ENCODE assay signal across 17 mouse cellular contexts in the genomic region with DNA sequence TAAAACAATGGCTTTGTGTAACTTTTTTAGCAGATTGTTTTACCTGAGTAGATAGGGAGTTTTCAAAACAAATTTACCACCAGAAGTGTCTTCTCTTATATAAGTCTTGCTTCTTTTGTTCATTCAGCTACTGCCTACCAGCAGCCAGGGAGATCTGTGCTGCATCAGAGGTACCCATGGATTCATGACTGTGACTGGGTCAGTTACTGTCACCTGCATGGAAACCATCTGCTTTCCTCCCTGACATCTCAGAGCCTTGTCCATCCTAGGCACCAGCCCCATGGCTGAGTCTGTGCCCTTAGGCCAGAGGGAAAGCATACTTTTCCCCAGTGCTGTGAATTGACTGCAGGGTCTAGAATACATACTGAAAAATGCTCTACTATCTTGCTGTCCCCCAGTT. TPM values are rescaled to one million over a fixed set of nuclear protein-coding genes. Genes with fewer than 3 reads are reported as not detected.
DNase-seq lines count a peak whose midpoint lies in the region; ATAC-seq and TF ChIP-seq lines count a peak whose summit lies in the region.
"Had no signal": no experiment of that assay in that cellular context is flagged by ENCODE, and none has a peak within 500 bp of the region (broad histone marks: within the 10 kb centered on the region; RNA-seq: fewer than 3 reads in every experiment).

No protein-coding gene starts in this region.

- H3K4me3 ChIP-seq in layer of hippocampus, adult 2 months = no peak overlapping the region
- no peak overlapping the region for H3K4me3 ChIP-seq in forebrain, embryonic 15.5 days
- H3K4me3 ChIP-seq in forebrain, embryonic 12.5 days (replicated peaks) = no peak overlapping the region
- H3K4me3 ChIP-seq: embryonic facial prominence, embryonic 13.5 days; forebrain, embryonic 13.5 days; hindbrain, embryonic 13.5 days had no signal

- TF ChIP-seq CTCF in layer of hippocampus, adult 2 months (conservative IDR thresholded peaks at IDR 0.05) = no peak

- no peaks in the 10 kb centered on the region for H3K9me3 ChIP-seq in forebrain, embryonic 15.5 days
- no peaks in the 10 kb centered on the region for H3K9me3 ChIP-seq in forebrain, embryonic 12.5 days
- H3K9me3 ChIP-seq: embryonic facial prominence, embryonic 13.5 days; forebrain, embryonic 13.5 days; hindbrain, embryonic 13.5 days had no signal

- H3K27me3 ChIP-seq in forebrain, embryonic 15.5 days = no peaks in the 10 kb centered on the region
- no peaks in the 10 kb centered on the region for H3K27me3 ChIP-seq in forebrain, embryonic 12.5 days
- H3K27me3 ChIP-seq: embryonic facial prominence, embryonic 13.5 days; forebrain, embryonic 13.5 days; hindbrain, embryonic 13.5 days had no signal

- no peak overlapping the region for H3K4me2 ChIP-seq in forebrain, embryonic 15.5 days (replicated peaks)
- no peak overlapping the region for H3K4me2 ChIP-seq in forebrain, embryonic 12.5 days
- H3K4me2 ChIP-seq: embryonic facial prominence, embryonic 13.5 days; forebrain, embryonic 13.5 days; hindbrain, embryonic 13.5 days had no signal

- peaks cover 4% of the 10 kb centered on the region; the same call in 1 of the 2 replicates for H3K4me1 ChIP-seq in forebrain, embryonic 15.5 days
- no peaks in the 10 kb centered on the region for H3K4me1 ChIP-seq in forebrain, embryonic 12.5 days
- H3K4me1 ChIP-seq: hindbrain, embryonic 13.5 days had no signal

- DNase-seq in layer of hippocampus, adult 2 months (ENCODE audit: low spot score in 2 of 2) = no peak
- DNase-seq in layer of hippocampus, postnatal 14 days (ENCODE audit: low spot score in 2 of 2) = no peak
- DNase-seq in cerebellum, adult 11 months = peak; percentile 31
- DNase-seq in cerebellum, adult 8-10 months = peak; percentile 42
- peak; percentile 48 to 53 for DNase-seq in cerebellum, postnatal 25 days
- DNase-seq: adrenal gland, postnatal 10 days; gastrocnemius, postnatal 36 days; heart, adult 11 months; heart, postnatal 10 days; kidney, adult 2 months had no signal

- ATAC-seq in forebrain, embryonic 15.5 days (replicated peaks) = no peak
- no peak for ATAC-seq in forebrain, embryonic 12.5 days (ENCODE audit: low FRiP score)
- ATAC-seq in megakaryocyte, adult 5-6 weeks (ENCODE audit: poor library complexity, severe bottlenecking) = no peak
- ATAC-seq: forebrain, embryonic 13.5 days; intestine, embryonic 16.5 days had no signal

- H3K9ac ChIP-seq in forebrain, embryonic 15.5 days (replicated peaks) = no peak overlapping the region
- H3K9ac ChIP-seq in forebrain, embryonic 12.5 days = no peak overlapping the region
- H3K9ac ChIP-seq: embryonic facial prominence, embryonic 13.5 days; forebrain, embryonic 13.5 days; hindbrain, embryonic 13.5 days had no signal

- peaks cover 14% of the 10 kb centered on the region; the same call in 1 of the 2 replicates for H3K36me3 ChIP-seq in forebrain, embryonic 15.5 days
- peaks cover 43% of the 10 kb centered on the region for H3K36me3 ChIP-seq in forebrain, embryonic 12.5 days (replicated peaks)

- peak overlapping the region; percentile 90 for H3K27ac ChIP-seq in layer of hippocampus, adult 2 months
- H3K27ac ChIP-seq in forebrain, embryonic 15.5 days (replicated peaks) = no peak overlapping the region
- H3K27ac ChIP-seq in forebrain, embryonic 12.5 days = no peak overlapping the region
- H3K27ac ChIP-seq: embryonic facial prominence, embryonic 13.5 days; forebrain, embryonic 13.5 days; hindbrain, embryonic 13.5 days had no signal

RNA-seq across cellular contexts. Expression of a gene that starts 35.1 kb away (rescaled TPM):
- total RNA-seq in layer of hippocampus, adult 2 months (2021) = 100 to 1,000 TPM; 106 to 116 TPM
- total RNA-seq in layer of hippocampus, postnatal 14 days (2021) = 10 to 100 TPM; 76.5 to 77.4 TPM
- polyA plus RNA-seq in forebrain, embryonic 15.5 days (2015; fragmentation: Nextera tagmentation; extraction: Ambion mirVana) = 153 and 157 TPM in 2 replicates
- 105 and 111 TPM in 2 replicates for polyA plus RNA-seq in forebrain, embryonic 12.5 days (2016; fragmentation: Nextera tagmentation; extraction: Ambion mirVana)
- total RNA-seq in megakaryocyte, adult 5-6 weeks (2015) = 25.9 and 34.6 TPM in 2 replicates
- 27.1 and 55.5 TPM in 2 replicates for total RNA-seq in megakaryocyte, adult 5-6 weeks (2017)

RNA-seq across cellular contexts. Expression of a gene that starts 51.3 kb away (rescaled TPM):
- 100 to 1,000 TPM; 346 to 390 TPM for total RNA-seq in layer of hippocampus, adult 2 months (2021)
- 100 to 1,000 TPM; 293 to 339 TPM for total RNA-seq in layer of hippocampus, postnatal 14 days (2021)
- 579 and 585 TPM in 2 replicates for polyA plus RNA-seq in forebrain, embryonic 15.5 days (2015; fragmentation: Nextera tagmentation; extraction: Ambion mirVana)
- polyA plus RNA-seq in forebrain, embryonic 12.5 days (2016; fragmentation: Nextera tagmentation; extraction: Ambion mirVana) = 708 and 716 TPM in 2 replicates
- 443 and 462 TPM in 2 replicates for total RNA-seq in megakaryocyte, adult 5-6 weeks (2015)
- 508 and 552 TPM in 2 replicates for total RNA-seq in megakaryocyte, adult 5-6 weeks (2017)

Comparison
In these comparisons a context has a peak if more than half of its experiments do, and no peak if none do; other contexts are left out.
1. DNase-seq: peak in cerebellum, adult 11 months (single experiment), cerebellum, adult 8-10 months (single experiment) and cerebellum, postnatal 25 days (2 of 2); none in layer of hippocampus, adult 2 months (0 of 2) and layer of hippocampus, postnatal 14 days (0 of 2).